Mouse (Mus musculus) cerebellum, postnatal 4 days (tissue): ENCODE data around the gene Zfp580.
A peak's percentile ranks its signal among the peaks of the same experiment; 100 is the strongest.

Source experiments
- DNase-seq, 2 experiments: peaks; one replicate each; pipeline ENCODE4 v3.0.0; 2022; ENCODE audit warnings: low spot score in 2 of 2, mixed read lengths in 1 of 2

The Zfp580 gene

GRCm38 (mm10) chr7:5035628-5036027, 15.7 kb upstream of the Zfp580 start:
- DNase-seq = no peak

- no peak for DNase-seq
These were observed 15.2 kb upstream of the Zfp580 start for GRCm38 (mm10) chr7:5036136-5036535.

GRCm38 (mm10) chr7:5037026-5037425, 14.3 kb upstream of the Zfp580 start:
- no peak for DNase-seq

DNA sequence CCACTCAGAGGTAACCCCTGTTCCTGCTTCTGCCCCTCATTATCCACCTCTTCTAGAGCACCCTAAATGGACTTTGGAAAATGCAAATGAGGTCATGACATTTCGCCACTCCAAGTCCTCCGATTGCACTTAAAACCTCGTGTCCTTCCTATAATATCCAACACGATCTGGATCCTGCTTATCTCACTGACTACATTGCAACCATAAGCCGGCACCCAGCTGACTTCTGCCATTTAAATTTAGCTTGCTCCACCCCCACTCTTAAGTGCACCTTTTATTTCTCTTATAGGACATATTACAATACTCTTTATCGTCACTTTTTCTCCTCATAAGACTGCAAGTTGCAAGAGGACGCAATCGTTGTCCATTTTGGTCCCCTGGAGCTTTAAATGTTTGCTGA, 13.9 kb upstream of the Zfp580 start:
- no peak for DNase-seq

DNA sequence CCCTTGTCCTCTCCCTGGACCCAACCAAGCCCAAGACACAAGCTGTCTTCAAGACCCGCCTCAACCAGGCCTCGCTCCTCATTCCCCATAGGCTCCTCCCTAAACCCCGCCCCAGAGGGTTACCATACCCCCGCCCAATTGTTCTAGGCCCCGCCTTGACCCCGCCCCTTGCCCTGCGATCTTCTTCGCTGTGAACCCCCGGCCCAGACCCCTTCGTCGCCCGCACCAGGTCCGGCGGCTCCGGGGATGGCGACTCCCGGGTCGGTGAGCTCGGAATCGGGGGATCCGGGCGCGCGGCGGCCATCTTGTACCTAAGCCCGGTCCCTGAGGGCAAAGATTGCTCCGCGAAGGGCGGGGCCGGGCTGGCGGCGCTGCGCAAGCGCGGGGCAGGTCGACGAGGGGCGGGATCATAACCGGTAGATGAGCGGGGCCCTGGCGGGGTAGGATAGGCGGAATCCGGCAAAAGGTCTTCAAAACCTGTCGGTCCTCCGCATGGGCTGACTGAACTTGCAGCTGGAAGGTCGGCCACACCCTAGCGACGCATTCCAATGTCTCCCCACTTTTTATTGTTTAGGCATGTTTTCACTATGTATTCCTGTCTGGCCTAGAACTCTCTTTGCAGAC, 13.1 kb upstream of the Zfp580 start, which contains the start of gene Zfp784:
Gene Zfp784, minus strand, starts transcription at position 338 of the 624 bp plus-strand sequence.
- DNase-seq = peak; percentile 72 to 93

GRCm38 (mm10) chr7:5038940-5039339, 12.4 kb upstream of the Zfp580 start:
- no peak for DNase-seq

GRCm38 (mm10) chr7:5044981-5045380, 6.4 kb upstream of the Zfp580 start:
- no peak for DNase-seq

GRCm38 (mm10) chr7:5046112-5046511, 5.2 kb upstream of the Zfp580 start:
- DNase-seq = no peak

GRCm38 (mm10) chr7:5047313-5047712, 4.0 kb upstream of the Zfp580 start:
- no peak for DNase-seq

GRCm38 (mm10) chr7:5052438-5052837, 1.1 kb downstream of the Zfp580 start:
- no peak for DNase-seq

- DNase-seq = no peak
These were observed 1.6 kb downstream of the Zfp580 start for GRCm38 (mm10) chr7:5052931-5053343.

DNA sequence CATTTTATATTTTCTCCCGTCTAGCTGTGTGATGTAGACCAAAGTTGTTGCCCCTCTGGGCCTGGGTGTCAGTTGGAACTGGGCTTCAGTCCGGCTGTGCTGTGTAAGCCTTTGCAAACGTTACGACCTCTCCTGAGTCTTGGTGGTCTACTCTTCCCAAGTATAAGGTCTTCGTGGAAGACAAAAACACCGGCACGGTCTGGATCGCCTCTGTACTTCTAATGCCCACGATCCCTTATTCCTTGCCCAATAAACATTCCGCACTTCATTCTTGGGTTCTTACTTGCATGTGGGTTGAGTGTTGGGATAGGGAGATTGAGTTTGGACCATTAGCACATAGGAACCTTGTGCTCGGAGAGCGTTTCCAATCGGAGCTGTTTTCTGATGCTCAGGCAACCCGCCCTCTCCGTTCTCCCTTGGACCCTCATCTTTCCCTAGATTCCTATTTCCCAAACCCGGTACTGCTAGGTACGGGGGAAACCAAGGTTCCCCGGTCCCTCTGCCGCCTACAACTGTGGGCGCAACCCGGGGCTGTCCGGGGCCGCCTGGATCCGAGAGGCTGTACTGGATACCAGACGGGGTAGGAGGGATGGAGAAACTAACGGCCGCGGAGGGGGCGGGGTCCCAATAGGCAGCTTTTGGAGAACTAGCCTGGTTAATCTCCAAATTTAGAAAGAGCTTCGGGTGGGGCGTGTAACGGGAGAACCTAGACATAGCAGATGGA, 2.3 kb downstream of the Zfp580 start:
- DNase-seq = no peak

- DNase-seq = peak in 1 of 2 experiments; percentile 45
These were observed 5.4 kb downstream of the Zfp580 start for GRCm38 (mm10) chr7:5056651-5057263.

DNA sequence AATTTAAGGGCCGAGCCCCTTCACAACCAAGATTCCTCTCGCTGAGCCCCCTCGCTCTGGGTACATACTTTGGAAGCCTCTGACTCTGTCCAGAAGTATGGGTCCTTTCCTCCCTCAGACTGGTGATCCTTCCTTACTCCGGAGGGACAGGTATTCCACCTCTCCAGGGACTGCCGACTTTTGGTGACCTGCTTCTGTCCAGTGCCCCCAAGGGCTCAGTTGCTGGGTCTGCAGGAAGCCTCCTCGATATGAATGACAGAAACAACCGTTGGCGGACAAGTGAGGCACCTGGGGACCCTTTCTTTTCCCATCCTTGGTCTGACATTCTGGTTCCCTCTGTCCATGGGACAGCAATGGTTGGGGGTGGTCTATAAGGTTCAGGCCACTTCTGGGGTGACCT, 6.0 kb downstream of the Zfp580 start:
- DNase-seq = no peak

DNA sequence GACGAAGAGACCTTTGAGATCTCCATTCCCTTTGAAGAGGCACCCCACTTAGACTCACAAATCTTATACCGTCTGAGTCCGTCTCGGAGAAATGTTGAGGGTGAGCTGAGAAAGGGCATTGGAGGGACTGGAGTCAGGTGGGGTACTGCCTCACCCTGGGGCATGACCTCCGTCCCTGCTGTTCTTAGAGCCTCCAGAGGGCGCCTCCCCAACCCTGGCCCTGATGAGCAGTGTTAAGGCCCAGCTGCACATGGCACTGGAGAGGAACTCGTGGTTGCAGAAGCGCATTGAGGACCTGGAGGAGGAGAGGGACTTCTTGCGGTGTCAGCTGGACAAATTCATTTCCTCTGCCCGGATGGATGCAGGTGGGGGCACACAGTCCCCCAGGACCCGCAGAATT, 6.5 kb downstream of the Zfp580 start:
- DNase-seq = no peak

GRCm38 (mm10) chr7:5058631-5059030, 7.3 kb downstream of the Zfp580 start:
- no peak for DNase-seq

DNA sequence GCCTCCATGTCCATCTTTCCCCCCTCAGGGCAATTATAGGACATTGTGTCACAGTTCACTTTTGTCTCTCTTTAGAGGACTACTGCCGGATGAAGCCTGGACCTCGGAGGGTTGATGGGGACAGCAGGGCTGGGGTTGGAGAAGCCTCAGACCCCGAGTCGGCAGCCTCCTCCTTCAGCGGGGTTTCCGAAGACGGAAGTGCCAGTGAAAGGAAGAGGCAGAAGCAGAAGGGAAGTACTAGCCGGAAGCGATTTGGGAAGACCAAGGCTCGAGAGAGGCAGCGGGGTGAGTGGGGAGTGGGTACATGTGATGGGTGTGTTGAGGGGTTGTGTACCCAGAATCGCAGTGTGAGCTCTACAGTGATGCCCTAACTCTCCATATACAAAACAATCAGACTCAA, 8.1 kb downstream of the Zfp580 start:
- DNase-seq = no peak

GRCm38 (mm10) chr7:5060239-5060731, 8.9 kb downstream of the Zfp580 start:
- peak in 1 of 2 experiments; percentile 82 for DNase-seq

DNA sequence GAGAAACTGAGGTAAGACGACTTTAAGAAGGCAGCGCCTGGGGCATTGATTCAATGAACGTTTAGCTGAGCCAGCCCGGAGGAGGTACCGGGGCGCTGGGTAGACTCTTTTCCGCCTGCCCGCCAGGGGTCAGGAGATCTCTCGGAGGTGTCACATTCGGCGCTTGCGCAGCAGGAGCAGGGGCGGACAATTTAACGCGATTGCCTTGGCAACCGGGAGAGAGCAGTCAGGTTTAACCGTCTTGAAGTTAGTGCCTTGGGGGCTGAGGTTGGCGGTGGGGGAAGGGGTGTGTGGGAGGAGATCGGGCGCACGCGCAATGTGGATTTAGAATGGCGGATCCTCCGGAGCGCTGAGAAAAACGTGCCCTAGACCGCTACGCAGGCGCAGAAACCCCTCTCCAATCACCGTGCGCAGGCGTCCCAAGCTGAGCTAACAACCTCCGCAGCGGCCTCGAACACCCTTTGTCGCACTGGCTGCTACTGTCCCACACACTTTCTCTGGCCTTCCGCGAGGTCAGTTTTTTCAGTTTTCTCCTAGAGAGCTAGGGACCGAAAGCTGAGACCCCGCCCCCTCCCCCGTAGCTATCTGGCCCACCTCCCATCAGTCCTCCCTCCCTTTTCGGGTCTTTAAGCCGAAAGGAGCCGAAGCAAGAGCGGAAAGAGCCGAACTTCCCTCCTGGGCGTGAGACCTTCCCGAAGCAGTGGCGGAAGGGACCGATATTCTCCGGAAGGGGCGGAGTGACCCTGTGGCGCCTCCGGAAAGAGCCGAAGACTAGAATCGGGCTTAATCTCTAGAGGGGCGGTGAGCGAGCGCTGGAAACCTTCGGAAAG, 9.8 kb downstream of the Zfp580 start:
- peak; percentile 97 to 99 for DNase-seq

GRCm38 (mm10) chr7:5061774-5062359, 10.5 kb downstream of the Zfp580 start, which contains the start of gene U2af2:
Gene U2af2, plus strand, starts transcription at chr7:5062143.
- DNase-seq = peak; percentile 93 to 96

- no peak for DNase-seq
These were observed 11.1 kb downstream of the Zfp580 start for GRCm38 (mm10) chr7:5062360-5063001.
